ENCODE assay signal across 10 mouse cellular contexts in genomic region chr2:127643728-127644704, GRCm38 (mm10). TPM values are rescaled to one million over a fixed set of nuclear protein-coding genes. Genes with fewer than 3 reads are reported as not detected.
A peak's percentile ranks its signal among the peaks of the same experiment; 100 is the strongest.
DNase-seq lines count a peak whose midpoint lies in the region; ATAC-seq lines count a peak whose summit lies in the region.
"Had no signal": no experiment of that assay in that cellular context is flagged by ENCODE, and none has a peak within 500 bp of the region (broad histone marks: within the 10 kb centered on the region; RNA-seq: fewer than 3 reads in every experiment).

No protein-coding gene starts in this region.

- H3K9ac ChIP-seq in lung, embryonic 15.5 days = no peak overlapping the region
- H3K9ac ChIP-seq in limb, embryonic 12.5 days (replicated peaks) = no peak overlapping the region
- H3K9ac ChIP-seq in stomach, embryonic 16.5 days (ENCODE audit: low read length) = no peak overlapping the region
- H3K9ac ChIP-seq: limb, embryonic 15.5 days had no signal

- H3K27me3 ChIP-seq in lung, embryonic 15.5 days = no peaks in the 10 kb centered on the region
- peaks cover 3% of the 10 kb centered on the region for H3K27me3 ChIP-seq in limb, embryonic 12.5 days
- H3K27me3 ChIP-seq in stomach, embryonic 16.5 days (ENCODE audit: control insufficient read depth, insufficient read depth, low read length) = no peaks in the 10 kb centered on the region
- H3K27me3 ChIP-seq: limb, embryonic 15.5 days had no signal

- no peaks in the 10 kb centered on the region for H3K36me3 ChIP-seq in lung, embryonic 15.5 days
- H3K36me3 ChIP-seq in limb, embryonic 12.5 days = no peaks in the 10 kb centered on the region
- no peaks in the 10 kb centered on the region for H3K36me3 ChIP-seq in stomach, embryonic 16.5 days (ENCODE audit: control insufficient read depth, insufficient read depth, low read length)
- H3K36me3 ChIP-seq: limb, embryonic 15.5 days had no signal

- 0 out of 2 replicates have a peak, but pooled peaks have one; percentile 36 for ATAC-seq in lung, embryonic 15.5 days (ENCODE audit: borderline replicate concordance, extremely low read depth, low FRiP score, low TSS enrichment)
- peak; percentile 63; the same call in 1 of the 2 replicates for ATAC-seq in limb, embryonic 12.5 days (ENCODE audit: insufficient number of reproducible peaks, insufficient read depth, low FRiP score, low TSS enrichment, low read depth)
- ATAC-seq in stomach, embryonic 16.5 days (ENCODE audit: insufficient read depth, low FRiP score) = peak; percentile 81; the same call in 1 of the 2 replicates

- no peak overlapping the region for H3K4me3 ChIP-seq in lung, embryonic 15.5 days
- no peak overlapping the region for H3K4me3 ChIP-seq in limb, embryonic 12.5 days (replicated peaks)
- H3K4me3 ChIP-seq in stomach, embryonic 16.5 days (replicated peaks; ENCODE audit: low read length) = no peak overlapping the region
- H3K4me3 ChIP-seq: limb, embryonic 15.5 days had no signal

- H3K4me1 ChIP-seq in lung, embryonic 15.5 days = peaks cover 29% of the 10 kb centered on the region
- H3K4me1 ChIP-seq in limb, embryonic 12.5 days (replicated peaks) = peaks cover 25% of the 10 kb centered on the region
- H3K4me1 ChIP-seq in stomach, embryonic 16.5 days (ENCODE audit: control insufficient read depth, insufficient read depth, low read length) = peaks cover 13% of the 10 kb centered on the region

- H3K9me3 ChIP-seq in lung, embryonic 15.5 days = no peaks in the 10 kb centered on the region
- H3K9me3 ChIP-seq in limb, embryonic 12.5 days = no peaks in the 10 kb centered on the region
- H3K9me3 ChIP-seq in stomach, embryonic 16.5 days (replicated peaks; ENCODE audit: control insufficient read depth, low read length) = no peaks in the 10 kb centered on the region
- H3K9me3 ChIP-seq: limb, embryonic 15.5 days had no signal

- H3K4me2 ChIP-seq in lung, embryonic 15.5 days = no peak overlapping the region
- peak overlapping the region; percentile 36 for H3K4me2 ChIP-seq in limb, embryonic 12.5 days
- no peak overlapping the region for H3K4me2 ChIP-seq in stomach, embryonic 16.5 days (ENCODE audit: low read depth, low read length)
- H3K4me2 ChIP-seq: limb, embryonic 15.5 days had no signal

- H3K27ac ChIP-seq in lung, embryonic 15.5 days = peak overlapping the region; percentile 68
- H3K27ac ChIP-seq in limb, embryonic 12.5 days = peak overlapping the region; percentile 57; the same call in 1 of the 2 replicates
- H3K27ac ChIP-seq in stomach, embryonic 16.5 days (ENCODE audit: low read length) = peak overlapping the region; percentile 80
- H3K27ac ChIP-seq: limb, embryonic 15.5 days had no signal

- 34% methylated on average over 19 of the region's 19 CpGs for WGBS in lung, embryonic 15.5 days
- WGBS in limb, embryonic 12.5 days = 44% methylated on average over 19 of the region's 19 CpGs
- whole genome bisulfite sequencing in stomach, embryonic 16.5 days = 41% methylated on average over 19 of the region's 19 CpGs

- peak; percentile 14 for DNase-seq in embryo, embryonic 10 days (ENCODE audit: low spot score)
- DNase-seq in embryo, embryonic 9.5 days (ENCODE audit: extremely low spot score) = no peak
- no peak for DNase-seq in lung, postnatal 25 days (ENCODE audit: low spot score)
- no peak for DNase-seq in testis, postnatal 14 days (ENCODE audit: low spot score)
- no peak for DNase-seq in left cerebral cortex, adult 9 months (ENCODE audit: low spot score in 2 of 2)
- DNase-seq: right cerebral cortex, postnatal 4 days had no signal

RNA-seq across cellular contexts. Expression of gene Mal, which starts 12.5 kb away (rescaled TPM):
- polyA plus RNA-seq in lung, embryonic 15.5 days (2015; fragmentation: Nextera tagmentation; extraction: Ambion mirVana) = 11.2 and 14.3 TPM in 2 replicates
- polyA plus RNA-seq in limb, embryonic 12.5 days (2016; fragmentation: Nextera tagmentation; extraction: Ambion mirVana) = 0.16 and 0.45 TPM in 2 replicates
- 143 and 246 TPM in 2 replicates for polyA plus RNA-seq in stomach, embryonic 16.5 days (2015; fragmentation: Nextera tagmentation; extraction: Ambion mirVana)

RNA-seq across cellular contexts. Expression of gene Mrps5, which starts 57.0 kb away (rescaled TPM):
- polyA plus RNA-seq in lung, embryonic 15.5 days (2015; fragmentation: Nextera tagmentation; extraction: Ambion mirVana) = 123 and 128 TPM in 2 replicates
- 153 and 162 TPM in 2 replicates for polyA plus RNA-seq in limb, embryonic 12.5 days (2016; fragmentation: Nextera tagmentation; extraction: Ambion mirVana)
- 118 and 128 TPM in 2 replicates for polyA plus RNA-seq in stomach, embryonic 16.5 days (2015; fragmentation: Nextera tagmentation; extraction: Ambion mirVana)

RNA-seq across cellular contexts. Expression of gene Zfp661, which starts 57.1 kb away (rescaled TPM):
- polyA plus RNA-seq in lung, embryonic 15.5 days (2015; fragmentation: Nextera tagmentation; extraction: Ambion mirVana) = 4.4 TPM in 2 replicates
- 5.6 and 6.7 TPM in 2 replicates for polyA plus RNA-seq in limb, embryonic 12.5 days (2016; fragmentation: Nextera tagmentation; extraction: Ambion mirVana)
- polyA plus RNA-seq in stomach, embryonic 16.5 days (2015; fragmentation: Nextera tagmentation; extraction: Ambion mirVana) = 4.5 and 4.7 TPM in 2 replicates
